Mouse (Mus musculus) embryonic stem cell, embryonic (primary cell): Measurements from ENCODE around the gene Frmpd2.
"Not testable (repeated sequence)": the region's sequence is repeated elsewhere in the genome, so short reads cannot be mapped to it uniquely, and the experiment has no call there.

Experiments used
- CTCF ChIA-PET, 4 experiments: fragments of 300-600 bp in 2 of 4; fragments of 350-600 bp in 2 of 4; sonication (Branson Sonifier 250); formaldehyde crosslinking; loops; one replicate each; lab custom pipeline; 2022; ENCODE audit warnings: inconsistent platforms in 2 of 4; lab: Charles Lee
- POLR2A ChIA-PET, 4 experiments: fragments of 300-600 bp in 2 of 4; fragments of 350-600 bp in 2 of 4; sonication (Branson Sonifier 250); formaldehyde crosslinking; loops; one replicate each; lab custom pipeline; 2022; ENCODE audit warnings: antibody characterized with exemption in 4 of 4, inconsistent platforms in 1 of 4; lab: Charles Lee

Frmpd2 gene

GRCm38 (mm10) chr14:33471331-33471730 is at the start of gene Frmpd2:
Gene Frmpd2 (plus strand): TSS chr14:33471696.
- CTCF ChIA-PET: no interaction called here
- POLR2A ChIA-PET: interaction anchor here in 1 of 4 experiments (0.6 kb wide), 1 partner anchor 11 kb away, joined by 5 read pairs; no protein-coding TSS in a partner anchor

- ChIA-PET CTCF (no interaction called here), POLR2A (no interaction called here)
Measured at GRCm38 (mm10) chr14:33423003-33423402, 48.5 kb upstream of the Frmpd2 start.

GRCm38 (mm10) chr14:33424124-33424523 is 47.4 kb upstream of the Frmpd2 start:
- ChIA-PET POLR2A (interaction anchor here in 1 of 4 experiments (1.2 kb wide), 1 partner anchor 19 kb away, joined by 3 read pairs; no protein-coding TSS in a partner anchor), CTCF (no interaction called here)

GRCm38 (mm10) chr14:33432485-33432884 is 39.0 kb upstream of the Frmpd2 start:
- CTCF ChIA-PET: not testable (repeated sequence)
- POLR2A ChIA-PET: interaction anchor here in 1 of 4 experiments (0.7 to 0.9 kb wide), 2 partner anchors 11 to 82 kb away, joined by 3 read pairs; no protein-coding TSS in a partner anchor

DNA sequence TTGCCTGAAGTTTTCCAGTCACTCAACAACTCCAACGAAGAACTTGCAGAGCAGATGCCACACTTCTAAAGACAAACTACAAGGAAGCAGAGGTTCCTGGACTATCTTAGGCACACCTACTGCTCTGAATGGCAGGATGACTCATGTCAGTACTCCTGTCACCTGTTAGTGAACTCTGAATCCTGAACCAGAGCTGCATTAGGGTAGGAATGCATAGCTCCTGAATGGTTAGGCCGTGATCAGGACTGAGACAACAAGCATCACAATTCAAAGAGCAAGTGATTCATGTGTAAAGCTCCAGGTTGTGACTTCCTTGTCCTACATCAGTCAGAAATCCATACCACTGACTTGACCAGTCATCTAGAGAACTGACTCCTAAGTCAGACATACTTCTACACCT is 27.7 kb upstream of the Frmpd2 start:
- ChIA-PET CTCF (interaction anchor here in 1 of 4 experiments (0.7 kb wide), 1 partner anchor 1694 kb away, joined by 3 read pairs; no protein-coding TSS in a partner anchor), POLR2A (interaction anchor here in 2 of 4 experiments (0.7 to 1.4 kb wide), 6 partner anchors 9 to 160 kb away, joined by 3 to 4 read pairs (median 3); no protein-coding TSS in a partner anchor)

DNA sequence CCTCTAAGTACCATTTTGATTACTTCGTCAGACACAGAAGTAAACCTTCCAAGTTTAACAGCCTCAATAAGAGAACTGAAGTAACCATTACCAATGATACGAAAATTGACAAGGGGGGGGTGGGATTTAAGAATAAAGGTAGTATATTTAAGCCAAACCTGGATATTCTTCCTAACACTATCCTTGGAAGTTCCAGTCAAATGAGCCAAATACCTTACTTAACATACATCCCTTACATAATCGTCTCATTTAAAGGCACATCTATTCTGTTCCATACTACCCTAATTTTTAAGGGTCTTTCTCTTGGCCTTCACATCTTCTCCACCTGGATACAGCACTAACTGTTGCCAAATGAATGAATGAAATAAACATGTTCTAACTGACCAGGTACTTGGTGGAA is 25.5 kb upstream of the Frmpd2 start:
- ChIA-PET POLR2A (interaction anchor here in 2 of 4 experiments (0.6 to 0.8 kb wide), 2 partner anchors 45 to 1187 kb away, joined by 3 read pairs; no protein-coding TSS in a partner anchor), CTCF (no interaction called here)

DNA sequence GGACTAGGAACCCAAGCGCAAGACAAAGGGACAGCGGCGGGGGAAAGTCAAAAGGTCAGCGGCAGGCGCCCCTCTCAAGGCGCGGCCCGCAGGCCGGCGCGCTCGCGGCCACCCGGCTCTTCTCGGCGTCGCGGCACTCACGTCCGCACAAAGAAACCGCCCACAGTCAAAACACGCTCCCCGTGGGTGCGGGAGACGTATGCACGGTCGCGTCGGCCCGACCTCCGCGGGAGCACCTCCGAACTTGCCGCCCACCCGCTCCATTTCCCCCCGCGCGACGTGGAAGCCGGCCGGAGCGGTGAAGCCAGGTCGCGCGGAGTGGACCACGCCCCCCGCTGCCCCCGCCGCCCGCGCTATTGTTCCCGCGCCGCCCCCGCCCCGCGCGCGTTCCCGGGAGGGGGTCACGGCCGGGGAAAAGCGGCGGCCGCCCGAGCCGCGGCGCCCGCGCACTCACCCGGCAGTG is 24.9 kb upstream of the Frmpd2 start:
- POLR2A ChIA-PET: interaction anchor here in 1 of 4 experiments (0.8 kb wide), 1 partner anchor 1188 kb away, joined by 3 read pairs; no protein-coding TSS in a partner anchor
- CTCF ChIA-PET: no interaction called here

- CTCF ChIA-PET: no interaction called here
- POLR2A ChIA-PET: no interaction called here
Measured at GRCm38 (mm10) chr14:33447027-33447569, 24.4 kb upstream of the Frmpd2 start, which contains the start of gene Mapk8. Gene Mapk8 (minus strand): TSS chr14:33447158.

- ChIA-PET CTCF (no interaction called here), POLR2A (no interaction called here)
Measured at GRCm38 (mm10) chr14:33448276-33448675, 23.2 kb upstream of the Frmpd2 start.

DNA sequence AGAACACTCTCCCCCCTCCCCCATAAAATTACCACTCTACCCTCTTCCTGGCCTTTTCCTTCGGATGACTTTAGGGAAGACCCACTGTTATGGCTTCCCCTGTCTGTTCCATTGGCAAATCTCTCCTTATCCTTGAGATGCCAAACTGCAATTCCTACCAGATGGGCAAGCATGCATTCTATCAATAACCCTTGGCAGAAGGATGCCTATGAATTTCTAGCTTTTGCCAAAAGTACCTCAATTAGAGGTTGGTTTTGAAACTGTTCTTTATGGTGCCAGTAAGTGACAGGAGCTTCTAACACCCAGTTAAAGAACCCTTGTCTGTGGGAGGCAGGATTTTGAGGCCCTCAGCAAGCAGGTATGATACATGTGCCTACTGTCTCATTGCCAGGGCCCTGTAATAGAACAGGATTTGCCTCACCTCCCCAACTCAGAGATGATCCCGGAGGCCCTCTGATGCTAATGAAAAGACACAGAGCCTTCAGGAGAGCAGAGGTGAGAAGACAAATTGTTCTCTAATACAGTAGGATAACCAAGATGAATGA is 22.1 kb upstream of the Frmpd2 start:
- ChIA-PET POLR2A (no interaction called here), CTCF (interaction anchor here in 1 of 4 experiments (0.7 kb wide), 1 partner anchor 190 kb away, joined by 3 read pairs; no protein-coding TSS in a partner anchor)

DNA sequence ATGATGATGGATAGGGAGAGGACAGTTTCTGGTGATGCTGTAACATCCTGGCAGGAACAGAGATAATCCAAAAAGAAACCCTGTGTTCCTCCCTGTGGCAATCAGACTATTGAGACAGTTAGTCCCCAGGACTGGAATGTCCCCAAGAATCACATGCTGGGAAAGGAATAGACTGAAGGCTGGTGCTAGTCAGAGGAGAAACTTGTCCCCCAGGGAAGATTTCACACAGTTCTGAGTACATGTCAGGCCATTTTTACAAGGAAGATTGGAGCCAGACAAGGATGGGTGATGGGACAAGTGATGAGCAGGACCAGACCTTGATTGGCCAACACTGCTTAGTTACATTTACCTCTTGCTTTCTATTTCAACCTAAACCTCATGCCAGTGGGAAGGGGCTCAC is 21.2 kb upstream of the Frmpd2 start:
- ChIA-PET CTCF (no interaction called here), POLR2A (no interaction called here)

- CTCF ChIA-PET: no interaction called here
- POLR2A ChIA-PET: no interaction called here
Measured at GRCm38 (mm10) chr14:33463658-33464057, 7.8 kb upstream of the Frmpd2 start.

DNA sequence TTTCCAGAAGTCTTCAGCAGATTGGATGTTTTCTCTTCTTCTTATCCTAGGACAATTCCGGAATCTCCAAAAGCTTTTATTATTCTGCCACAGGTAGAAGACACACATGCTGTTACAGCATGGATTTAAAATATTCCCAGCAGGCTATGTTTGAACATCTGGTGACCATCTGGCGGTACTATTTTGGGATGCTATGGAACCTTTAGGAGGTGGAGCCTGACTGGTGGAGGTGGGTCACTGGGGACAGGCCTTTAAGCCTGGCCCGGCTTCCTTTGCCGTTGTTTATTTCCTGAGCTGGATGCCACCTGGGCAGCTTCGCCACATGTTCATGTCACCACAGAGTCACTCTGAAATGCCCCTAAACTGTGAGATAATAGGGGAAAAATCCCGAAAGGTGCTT is 3.7 kb upstream of the Frmpd2 start:
- CTCF ChIA-PET: no interaction called here
- POLR2A ChIA-PET: no interaction called here

DNA sequence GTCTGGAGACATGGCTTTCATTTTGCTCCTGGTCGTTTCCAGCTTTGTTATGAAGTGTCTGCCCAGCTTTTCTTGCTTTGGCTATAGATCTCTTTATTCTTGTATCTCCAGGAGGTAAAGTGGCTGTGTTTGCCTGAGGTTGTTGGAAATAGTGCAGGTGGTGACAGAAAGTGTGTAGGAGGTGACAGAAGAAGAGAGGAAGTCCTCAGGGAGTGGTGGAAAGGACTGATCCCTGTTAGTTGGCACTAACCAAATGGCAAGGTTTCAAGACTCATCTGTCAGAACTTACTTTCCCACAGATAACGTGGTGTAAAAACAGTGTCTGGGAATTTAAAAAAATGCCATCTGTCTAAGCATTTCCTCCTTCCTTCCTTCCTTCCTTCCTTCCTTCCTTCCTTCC is 3.0 kb downstream of the Frmpd2 start:
- POLR2A ChIA-PET: no interaction called here
- CTCF ChIA-PET: no interaction called here

GRCm38 (mm10) chr14:33476094-33476760 is 4.7 kb downstream of the Frmpd2 start:
- ChIA-PET CTCF (no interaction called here), POLR2A (interaction anchor here in 1 of 4 experiments (1.0 kb wide), 1 partner anchor 20 kb away, joined by 3 read pairs; no protein-coding TSS in a partner anchor)

- ChIA-PET CTCF (no interaction called here), POLR2A (interaction anchor here in 1 of 4 experiments (0.7 kb wide), 1 partner anchor 11 kb away, joined by 5 read pairs; no protein-coding TSS in a partner anchor)
Measured at GRCm38 (mm10) chr14:33481991-33482390, 10.5 kb downstream of the Frmpd2 start.

- CTCF ChIA-PET: no interaction called here
Measured at GRCm38 (mm10) chr14:33487805-33488550, 16.5 kb downstream of the Frmpd2 start.

DNA sequence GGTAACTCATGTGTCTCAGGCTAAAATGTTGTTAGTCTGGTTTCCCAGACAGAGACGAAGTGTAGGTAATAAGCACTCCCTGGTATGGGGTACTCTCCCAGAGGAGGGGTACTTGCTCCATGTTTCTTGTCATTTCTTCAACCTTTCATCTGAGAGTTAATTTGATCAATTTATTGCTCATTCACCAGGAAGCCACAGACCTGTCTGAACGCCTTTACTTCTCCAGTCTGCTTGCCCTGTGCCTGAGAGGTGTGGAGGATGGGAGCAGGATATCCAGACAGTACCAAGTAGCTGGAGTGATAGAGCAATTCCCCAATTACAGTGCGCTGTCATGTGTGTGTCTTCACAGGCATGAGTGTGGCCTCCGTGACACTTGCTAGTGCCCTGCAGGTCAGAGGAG is 23.7 kb downstream of the Frmpd2 start:
- ChIA-PET CTCF (no interaction called here), POLR2A (no interaction called here)

More at GRCm38 (mm10) chr14:33487805-33488550, 16.5 kb downstream of the Frmpd2 start:
- POLR2A ChIA-PET: no interaction called here

GRCm38 (mm10) chr14:33497418-33497817 is 25.9 kb downstream of the Frmpd2 start:
- CTCF ChIA-PET: interaction anchor here in 1 of 4 experiments (0.6 kb wide), 1 partner anchor 1893 kb away, joined by 3 read pairs; no protein-coding TSS in a partner anchor

More at GRCm38 (mm10) chr14:33497418-33497817, 25.9 kb downstream of the Frmpd2 start:
- POLR2A ChIA-PET: interaction anchor here in 1 of 4 experiments (0.6 to 0.7 kb wide), 2 partner anchors 495 to 870 kb away, joined by 3 to 4 read pairs; no protein-coding TSS in a partner anchor
